Mouse (Mus musculus): ENCODE results near the gene Nfkb1.

DNA sequence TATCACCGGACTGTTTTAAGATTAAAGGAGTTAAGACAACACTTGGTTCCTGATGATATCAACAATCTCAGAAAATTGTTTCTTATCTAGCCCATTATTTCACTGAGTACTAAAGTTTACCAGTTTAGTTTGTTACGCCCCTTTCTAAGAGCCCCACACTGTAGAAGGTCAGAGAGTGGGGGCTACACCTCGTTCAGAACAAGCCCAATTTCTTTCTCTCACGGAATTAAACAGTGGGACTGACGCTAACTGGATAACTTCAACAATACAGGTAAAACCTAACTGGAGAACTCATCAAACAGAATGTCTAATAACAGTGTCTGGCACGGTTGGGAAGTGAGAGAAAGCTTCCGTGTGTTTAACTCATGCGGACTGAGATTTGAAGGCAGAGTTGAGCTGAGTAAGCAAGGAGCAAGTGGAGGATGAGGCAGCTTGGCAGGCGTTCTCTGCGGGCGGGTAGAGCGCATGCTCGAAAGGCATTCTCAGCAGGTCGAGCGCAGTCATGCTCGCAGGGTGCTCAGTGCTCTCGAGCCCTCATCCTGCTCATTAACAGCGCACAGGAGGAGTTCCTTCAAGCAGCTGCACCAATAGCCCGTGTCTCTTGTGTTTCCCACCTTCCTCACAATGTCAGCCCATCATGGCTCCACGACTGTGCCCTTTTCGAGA lies 60.8 kb downstream of the Nfkb1 start:
- TF ChIP-seq CHD2 (IDR thresholded peaks at IDR 0.05; ENCODE audit: low read length): no peak; the same call in 1 of the 2 replicates
- TF ChIP-seq CTCF (conservative IDR thresholded peaks at IDR 0.05 in 1 of 2, IDR thresholded peaks at IDR 0.05 in 1 of 2; ENCODE audit: low read depth in 2 of 2, low read length in 2 of 2): no peak
- no peak for TF ChIP-seq POLR2AphosphoS2 (IDR thresholded peaks at IDR 0.05; ENCODE audit: low read depth, low read length)
- 0 out of 2 replicates have a peak, but pooled peaks have one; percentile 37 for TF ChIP-seq POLR2A (IDR thresholded peaks at IDR 0.05; ENCODE audit: low read depth, low read length)
- no peak for TF ChIP-seq JUN (IDR thresholded peaks at IDR 0.05; ENCODE audit: insufficient read depth, low read depth, low read length)
- peak; percentile 54; the same call in 1 of the 2 replicates for TF ChIP-seq MAFK (IDR thresholded peaks at IDR 0.05; ENCODE audit: insufficient replicate concordance, low read length)
- TF ChIP-seq USF2 (conservative IDR thresholded peaks at IDR 0.05; ENCODE audit: low read depth, low read length): no peak
- no peak for TF ChIP-seq ZNF384 (IDR thresholded peaks at IDR 0.05; ENCODE audit: low read depth, low read length)
- TF ChIP-seq MAX (IDR thresholded peaks at IDR 0.05; ENCODE audit: low read length): no peak
- no peak for TF ChIP-seq HCFC1 (IDR thresholded peaks at IDR 0.05; ENCODE audit: low read depth, low read length)

Measured in CH12.LX (cell line).